Mouse (Mus musculus) stomach, embryonic 14.5 days (tissue): ENCODE measurements around the gene Arl5c. TPM values are rescaled to one million over a fixed set of nuclear protein-coding genes. Genes with fewer than 3 reads are reported as not detected.

Source experiments
- ATAC-seq: fragments of 200-750 bp; cut with Nextera tagmentation; 2 replicates; pipeline ENCODE4 v1.8.0; 2017; ENCODE audit warnings: low read depth, moderate TSS enrichment; ENCODE audit not compliant: insufficient number of reproducible peaks, insufficient read depth, low FRiP score
- H3K27ac ChIP-seq: fragments of 300-500 bp; sonication (generic); 2 replicates; pipeline ENCODE4 v1.5.1; 2014; ENCODE audit warnings: mild to moderate bottlenecking, low read length, moderate library complexity, mixed read lengths
- H3K27me3 ChIP-seq: fragments of 300-500 bp; sonication (generic); 2 replicates; pipeline ENCODE4 v1.6.1; 2014; ENCODE audit warnings: low read length, control low read depth, mixed read lengths; ENCODE audit not compliant: control insufficient read depth, insufficient read depth
- H3K36me3 ChIP-seq: fragments of 300-500 bp; sonication (generic); 2 replicates; pipeline ENCODE4 v1.6.1; 2014; ENCODE audit warnings: mild to moderate bottlenecking, control low read depth, low read length, moderate library complexity, mixed read lengths; ENCODE audit not compliant: control insufficient read depth, insufficient read depth
- H3K4me1 ChIP-seq: fragments of 300-500 bp; sonication (generic); 2 replicates; pipeline ENCODE4 v1.6.1; 2014; ENCODE audit warnings: low read length, control low read depth, mixed read lengths; ENCODE audit not compliant: control insufficient read depth, insufficient read depth
- H3K4me2 ChIP-seq: fragments of 300-500 bp; sonication (generic); replicated peaks from 2 replicates; pipeline ENCODE4 v1.6.1; 2014; ENCODE audit warnings: low read depth, low read length, control low read depth
- H3K4me3 ChIP-seq: fragments of 300-500 bp; sonication (generic); 2 replicates; pipeline ENCODE4 v1.5.1; 2014; ENCODE audit warnings: low read depth, low read length, control low read depth
- H3K9ac ChIP-seq: fragments of 300-500 bp; sonication (generic); replicated peaks from 2 replicates; pipeline ENCODE4 v1.6.1; 2014; ENCODE audit warnings: low read depth, mild to moderate bottlenecking, control low read depth, low read length, moderate library complexity, mixed read lengths
- H3K9me3 ChIP-seq: fragments of 300-500 bp; sonication (generic); 2 replicates; pipeline ENCODE4 v1.6.1; 2016; ENCODE audit warnings: low read depth, low read length, control low read depth; ENCODE audit not compliant: control insufficient read depth
- WGBS: fragments of 180-500 bp; shearing (Covaris S2); extraction: QIAGEN DNeasy Blood & Tissue Kit; methylation state at CpG from one replicate; pipeline ENCODE4 v1.1.7; 2014; 5-methylcytosine and 5-hydroxymethylcytosine counted together
- polyA plus RNA-seq: library from polyadenylated mRNA; unstranded; fragments of >200 nt; fragmentation: Nextera tagmentation; extraction: Ambion mirVana; gene quantifications from 2 replicates; pipeline ENCODE4 v1.2.1, GENCODE M21; 2014

Arl5c gene
- polyA plus RNA-seq, 1 experiment from 2014 or later, result 11.6 TPM

- Histone ChIP-seq H3K9me3 (no peaks in the 10 kb centered on the region), H3K4me1 (peaks cover 10% of the 10 kb centered on the region; the same call in 1 of the 2 replicates), H3K27ac (no peak overlapping the region), H3K27me3 (no peaks in the 10 kb centered on the region), H3K9ac (no peak overlapping the region), H3K4me3 (no peak overlapping the region), H3K4me2 (no peak overlapping the region), H3K36me3 (peaks cover 5% of the 10 kb centered on the region; the same call in 1 of the 2 replicates)
- 86% methylated on average over 5 of the region's 5 CpGs for WGBS
- ATAC-seq, result no peak
These were observed 20.2 kb upstream of the Arl5c start for GRCm38 (mm10) chr11:98016177-98016576.

DNA sequence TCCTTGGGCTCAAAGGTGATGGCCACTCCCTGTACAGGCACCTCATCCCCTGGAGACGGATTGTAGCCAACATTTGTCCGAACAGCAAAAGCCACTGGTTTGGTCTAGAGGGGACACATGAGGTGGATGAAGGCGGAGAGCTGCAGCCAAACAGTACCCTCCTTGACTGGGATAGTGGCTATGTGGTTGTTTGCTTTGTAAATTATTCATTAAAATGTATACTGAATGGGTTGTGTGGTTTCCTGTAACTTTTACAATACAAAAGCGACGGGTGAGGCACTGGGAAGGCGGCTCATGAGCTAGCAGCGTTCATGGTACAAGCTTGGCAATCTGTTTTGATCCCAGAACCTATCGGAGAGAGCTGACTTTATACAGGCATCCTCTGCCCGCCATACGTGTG is 16.9 kb upstream of the Arl5c start:
- no peaks in the 10 kb centered on the region for H3K9me3 ChIP-seq
- H3K27ac ChIP-seq, result no peak overlapping the region
- H3K4me3 ChIP-seq, result no peak overlapping the region
- no peaks in the 10 kb centered on the region for H3K27me3 ChIP-seq
- 85% methylated on average over 10 of the region's 10 CpGs for WGBS
- no peak overlapping the region for H3K9ac ChIP-seq
- no peak overlapping the region for H3K4me2 ChIP-seq
- H3K36me3 ChIP-seq, result peaks cover 3% of the 10 kb centered on the region
- H3K4me1 ChIP-seq, result no peaks in the 10 kb centered on the region
- ATAC-seq, result no peak

GRCm38 (mm10) chr11:98011716-98012115 is 15.7 kb upstream of the Arl5c start:
- no peak for ATAC-seq
- Histone ChIP-seq H3K27ac (no peak overlapping the region), H3K27me3 (no peaks in the 10 kb centered on the region), H3K36me3 (peaks cover 5% of the 10 kb centered on the region), H3K9ac (no peak overlapping the region), H3K4me2 (no peak overlapping the region), H3K9me3 (no peaks in the 10 kb centered on the region), H3K4me1 (no peaks in the 10 kb centered on the region), H3K4me3 (no peak overlapping the region)
- WGBS, result 60% methylated on average over 8 of the region's 9 CpGs

DNA sequence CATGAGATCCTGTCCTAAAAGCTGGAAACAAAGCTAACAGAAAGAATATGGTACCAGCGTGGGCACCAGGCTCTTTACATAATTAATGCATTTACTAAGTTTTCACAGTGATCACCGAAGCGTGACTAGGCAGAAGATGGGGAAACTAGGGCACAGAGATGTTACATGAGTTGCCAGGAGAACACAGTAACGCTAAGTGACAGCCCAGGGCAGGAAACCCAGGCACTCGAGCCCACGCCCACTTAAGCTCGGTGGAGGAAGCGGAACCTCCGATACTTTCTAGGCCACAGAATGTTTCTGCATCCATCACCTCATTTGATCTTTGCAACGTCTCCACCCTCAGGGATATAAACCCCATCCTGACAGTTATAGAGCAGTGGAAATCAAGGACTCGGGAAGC is 12.1 kb upstream of the Arl5c start:
- Histone ChIP-seq H3K36me3 (peaks cover 9% of the 10 kb centered on the region), H3K9me3 (no peaks in the 10 kb centered on the region), H3K4me1 (peaks cover under 1% of the 10 kb centered on the region; the same call in 1 of the 2 replicates), H3K27me3 (no peaks in the 10 kb centered on the region), H3K9ac (no peak overlapping the region), H3K4me3 (no peak overlapping the region), H3K4me2 (no peak overlapping the region), H3K27ac (no peak overlapping the region)
- no peak for ATAC-seq
- 77% methylated on average over 11 of the region's 11 CpGs for WGBS

GRCm38 (mm10) chr11:98005686-98006085 is 9.7 kb upstream of the Arl5c start:
- H3K9me3 ChIP-seq, result no peaks in the 10 kb centered on the region
- WGBS, result 80% methylated on average over 10 of the region's 10 CpGs
- ATAC-seq, result no peak
- H3K4me2 ChIP-seq, result no peak overlapping the region
- H3K4me3 ChIP-seq, result no peak overlapping the region
- peaks cover 4% of the 10 kb centered on the region; the same call in 1 of the 2 replicates for H3K4me1 ChIP-seq
- H3K9ac ChIP-seq, result no peak overlapping the region
- no peaks in the 10 kb centered on the region for H3K27me3 ChIP-seq
- no peak overlapping the region for H3K27ac ChIP-seq
- peaks cover 9% of the 10 kb centered on the region for H3K36me3 ChIP-seq

DNA sequence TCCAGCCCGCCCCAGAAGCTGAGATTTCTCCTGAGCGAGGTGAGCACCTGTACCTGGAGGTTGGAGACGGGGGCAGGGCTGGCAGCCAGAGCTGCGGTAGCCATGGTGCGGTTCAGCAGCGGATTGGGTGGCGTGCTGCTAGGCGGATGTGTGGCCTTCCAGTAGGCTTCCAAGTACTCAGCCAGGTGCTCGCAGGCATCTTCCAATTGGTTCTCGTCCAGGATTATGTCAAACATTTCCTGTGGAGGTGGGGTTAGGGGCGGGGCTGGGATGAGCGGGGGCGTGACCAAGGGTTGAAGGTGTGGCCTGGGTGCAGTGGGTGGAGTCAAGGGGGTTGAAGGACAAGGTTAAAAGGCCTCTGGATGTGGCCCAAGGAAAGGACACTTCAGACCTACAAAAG is 9.1 kb upstream of the Arl5c start:
- Histone ChIP-seq H3K36me3 (peaks cover 9% of the 10 kb centered on the region), H3K9me3 (no peaks in the 10 kb centered on the region), H3K4me3 (no peak overlapping the region), H3K27me3 (no peaks in the 10 kb centered on the region), H3K27ac (no peak overlapping the region), H3K4me1 (peaks cover 4% of the 10 kb centered on the region; the same call in 1 of the 2 replicates), H3K9ac (no peak overlapping the region), H3K4me2 (no peak overlapping the region)
- 43% methylated on average over 13 of the region's 13 CpGs for WGBS
- 0 out of 2 replicates have a peak, but pooled peaks have one; percentile 43 for ATAC-seq

GRCm38 (mm10) chr11:98004161-98004560 is 8.2 kb upstream of the Arl5c start:
- no peak overlapping the region for H3K27ac ChIP-seq
- peaks cover 7% of the 10 kb centered on the region; the same call in 1 of the 2 replicates for H3K36me3 ChIP-seq
- peaks cover 4% of the 10 kb centered on the region; the same call in 1 of the 2 replicates for H3K4me1 ChIP-seq
- no peak overlapping the region for H3K4me3 ChIP-seq
- H3K9ac ChIP-seq, result no peak overlapping the region
- WGBS, result 66% methylated on average over 8 of the region's 8 CpGs
- no peaks in the 10 kb centered on the region for H3K9me3 ChIP-seq
- H3K27me3 ChIP-seq, result no peaks in the 10 kb centered on the region
- ATAC-seq, result no peak
- no peak overlapping the region for H3K4me2 ChIP-seq

DNA sequence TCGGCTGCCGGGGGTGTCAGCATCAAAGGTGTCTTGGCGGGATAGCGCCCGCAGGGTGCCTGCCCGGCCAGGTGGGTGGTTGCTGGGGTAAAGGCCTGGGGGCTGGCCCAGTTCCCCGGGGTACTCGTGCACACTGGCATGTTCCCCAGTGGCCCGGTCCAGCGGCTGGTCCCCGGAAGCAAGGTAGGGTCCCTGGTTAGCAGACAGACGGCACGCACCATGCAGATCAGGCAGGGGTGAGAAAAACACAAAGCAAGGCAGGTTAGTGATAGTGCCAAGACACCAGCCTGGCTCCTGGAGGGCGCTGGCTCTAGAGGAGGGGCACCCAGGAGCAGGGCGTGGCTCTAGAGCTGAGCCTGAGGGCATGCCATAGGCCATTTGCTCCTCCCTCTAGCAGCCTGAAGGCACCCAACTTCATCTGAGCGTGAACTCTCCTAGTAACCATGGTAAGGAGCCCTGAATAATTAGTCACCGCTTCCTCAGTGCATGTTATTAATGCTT is 7.2 kb upstream of the Arl5c start:
- Histone ChIP-seq H3K27me3 (no peaks in the 10 kb centered on the region), H3K4me2 (0 out of 2 replicates have a peak overlapping the region, but pooled peaks have one; percentile 22), H3K27ac (no peak overlapping the region), H3K36me3 (peaks cover 7% of the 10 kb centered on the region; the same call in 1 of the 2 replicates), H3K4me3 (no peak overlapping the region), H3K4me1 (peaks cover 4% of the 10 kb centered on the region; the same call in 1 of the 2 replicates), H3K9ac (no peak overlapping the region), H3K9me3 (no peaks in the 10 kb centered on the region)
- ATAC-seq, result peak; percentile 46; the same call in 1 of the 2 replicates
- 46% methylated on average over 17 of the region's 17 CpGs for WGBS

DNA sequence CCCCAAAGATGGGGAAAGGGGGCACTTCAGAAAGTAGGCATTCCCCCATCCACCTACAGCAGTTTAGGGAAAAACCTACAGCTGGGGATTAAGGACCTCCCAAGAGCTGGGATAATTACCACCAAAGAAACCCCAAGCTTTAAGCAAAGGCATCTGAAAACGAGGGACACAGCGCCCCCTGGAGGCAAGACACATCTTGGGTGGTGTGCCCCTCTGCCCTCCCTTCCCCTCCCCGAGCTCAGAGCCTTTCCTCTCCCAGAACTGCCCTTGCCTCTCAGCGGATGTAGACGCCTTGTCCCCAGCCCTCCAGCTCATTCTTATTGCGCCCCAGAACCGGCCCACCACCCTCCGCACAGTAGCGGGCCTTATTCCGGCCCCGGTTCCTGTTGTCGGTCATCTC is 6.6 kb upstream of the Arl5c start:
- no peak overlapping the region for H3K4me3 ChIP-seq
- H3K9ac ChIP-seq, result 0 out of 2 replicates have a peak overlapping the region, but pooled peaks have one; percentile 14
- H3K27ac ChIP-seq, result no peak overlapping the region
- 18% methylated on average over 12 of the region's 12 CpGs for WGBS
- H3K4me2 ChIP-seq, result peak overlapping the region; percentile 22; the same call in 1 of the 2 replicates
- no peaks in the 10 kb centered on the region for H3K27me3 ChIP-seq
- H3K4me1 ChIP-seq, result peaks cover 4% of the 10 kb centered on the region; the same call in 1 of the 2 replicates
- H3K9me3 ChIP-seq, result no peaks in the 10 kb centered on the region
- peaks cover 7% of the 10 kb centered on the region; the same call in 1 of the 2 replicates for H3K36me3 ChIP-seq
- no peak for ATAC-seq
